7 mouse cellular contexts compared by ENCODE assay signal in genomic region chr11:78179438-78179999, GRCm38 (mm10). TPM values are rescaled to one million over a fixed set of nuclear protein-coding genes. Genes with fewer than 3 reads are reported as not detected.
DNase-seq lines count a peak whose midpoint lies in the region; ATAC-seq and TF ChIP-seq lines count a peak whose summit lies in the region.

No protein-coding gene starts in this region.

- DNase-seq in forebrain, embryonic 10.5 days (ENCODE audit: extremely low spot score, low spot score): no peak
- no peak for DNase-seq in liver, adult 2 months (ENCODE audit: extremely low read depth, low read depth, low spot score)
- no peak for DNase-seq in adrenal gland, adult 8-10 months
- DNase-seq in cerebellum, adult 9-10 months: no peak

- peaks cover 5% of the 10 kb centered on the region; the same call in 1 of the 2 replicates for H3K79me2 ChIP-seq in liver, adult 2 months (ENCODE audit: control insufficient read depth, insufficient read depth, low read length)

- no peak for TF ChIP-seq POLR2A in liver, adult 2 months (IDR thresholded peaks at IDR 0.05; ENCODE audit: extremely low read depth, insufficient read depth, low read length)

- peak overlapping the region; percentile 98 for H3K4me3 ChIP-seq in megakaryocyte, embryonic 14.5 days (replicated peaks)
- H3K4me3 ChIP-seq in forebrain, embryonic 10.5 days: peak overlapping the region; percentile 61
- H3K4me3 ChIP-seq in liver, adult 2 months (ENCODE audit: insufficient read depth, low read depth, low read length): peak overlapping the region; percentile 81

- H3K9me3 ChIP-seq in megakaryocyte, embryonic 14.5 days: no peaks in the 10 kb centered on the region
- no peaks in the 10 kb centered on the region for H3K9me3 ChIP-seq in forebrain, embryonic 10.5 days

- no peaks in the 10 kb centered on the region for H3K27me3 ChIP-seq in megakaryocyte, embryonic 14.5 days (replicated peaks)
- H3K27me3 ChIP-seq in forebrain, embryonic 10.5 days (ENCODE audit: poor library complexity, severe bottlenecking): no peaks in the 10 kb centered on the region
- H3K27me3 ChIP-seq in liver, adult 2 months (ENCODE audit: control insufficient read depth, insufficient read depth, low read length): no peaks in the 10 kb centered on the region

- H3K9ac ChIP-seq in liver, adult 2 months (ENCODE audit: low read depth, low read length): peak overlapping the region; percentile 93; the same call in 1 of the 2 replicates

- peaks cover 33% of the 10 kb centered on the region for H3K36me3 ChIP-seq in megakaryocyte, embryonic 14.5 days (replicated peaks; ENCODE audit: low read length)
- H3K36me3 ChIP-seq in forebrain, embryonic 10.5 days (replicated peaks): peaks cover 38% of the 10 kb centered on the region
- H3K36me3 ChIP-seq in liver, adult 2 months (ENCODE audit: control insufficient read depth, insufficient read depth, low read length): peaks cover 19% of the 10 kb centered on the region

- H3K4me1 ChIP-seq in megakaryocyte, embryonic 14.5 days: peaks cover 67% of the 10 kb centered on the region
- peaks cover 75% of the 10 kb centered on the region for H3K4me1 ChIP-seq in forebrain, embryonic 10.5 days
- H3K4me1 ChIP-seq in liver, adult 2 months (ENCODE audit: control insufficient read depth, insufficient read depth, low read length): peaks cover 9% of the 10 kb centered on the region

- peak overlapping the region; percentile 93; the same call in 1 of the 2 replicates for H3K27ac ChIP-seq in forebrain, embryonic 10.5 days
- H3K27ac ChIP-seq in liver, adult 2 months (replicated peaks; ENCODE audit: insufficient read depth, low read depth, low read length): peak overlapping the region; percentile 93

- no peak for ATAC-seq in megakaryocyte, adult 5-6 weeks (ENCODE audit: poor library complexity, severe bottlenecking)
- no peak for ATAC-seq in granulocyte monocyte progenitor cell, adult 5-6 weeks (replicated peaks; ENCODE audit: poor library complexity, severe bottlenecking)

- TF ChIP-seq CTCF in liver, adult 2 months (IDR thresholded peaks at IDR 0.05; ENCODE audit: low read depth, low read length): no peak

- WGBS in forebrain, embryonic 10.5 days: 39% methylated on average over 8 of the region's 8 CpGs
- WGBS in liver, adult 2 months: 32% methylated on average over 8 of the region's 8 CpGs

RNA-seq across cellular contexts. Expression of gene Tlcd1, which starts 3.0 kb away (rescaled TPM):
- 35.9 and 67.9 TPM in 2 replicates for polyA plus RNA-seq in megakaryocyte, embryonic 14.5 days (2012; ENCODE audit: insufficient read depth, low replicate concordance)
- 0.76 and 2.8 TPM in 2 replicates for total RNA-seq in megakaryocyte, adult 5-6 weeks (2015)
- total RNA-seq in megakaryocyte, adult 5-6 weeks (2017): 1.0 and 1.3 TPM in 2 replicates
- polyA plus RNA-seq in forebrain, embryonic 10.5 days (2016; fragmentation: Nextera tagmentation; extraction: Ambion mirVana): 10.0 and 11.3 TPM in 2 replicates
- total RNA-seq in liver, adult 2 months (2014; rRNA removed): 44.8 and 50.7 TPM in 2 replicates
- 46.6 and 61.5 TPM in 2 replicates for polyA plus RNA-seq in liver, adult 2 months (2012; rRNA removed)
- 10 to 100 TPM; 54.5 to 65.1 (median 61.2) TPM for total RNA-seq in adrenal gland, adult 8-10 months (2022)
- 1.1 and 3.5 TPM in 2 replicates for total RNA-seq in granulocyte monocyte progenitor cell, adult 5-6 weeks (2014; fragmentation: Nextera tagmentation)
- 2.9 and 4.1 TPM in 2 replicates for total RNA-seq in granulocyte monocyte progenitor cell, adult 5-6 weeks (2017)

RNA-seq across cellular contexts. Expression of gene Nek8, which starts 3.0 kb away (rescaled TPM):
- 1.3 and 2.2 TPM in 2 replicates for polyA plus RNA-seq in megakaryocyte, embryonic 14.5 days (2012; ENCODE audit: insufficient read depth, low replicate concordance)
- 2.4 and 8.6 TPM in 2 replicates for total RNA-seq in megakaryocyte, adult 5-6 weeks (2015)
- 2.1 and 6.9 TPM in 2 replicates for total RNA-seq in megakaryocyte, adult 5-6 weeks (2017)
- polyA plus RNA-seq in forebrain, embryonic 10.5 days (2016; fragmentation: Nextera tagmentation; extraction: Ambion mirVana): 10.6 and 11.7 TPM in 2 replicates
- 4.1 and 5.2 TPM in 2 replicates for total RNA-seq in liver, adult 2 months (2014; rRNA removed)
- 5.2 and 7.2 TPM in 2 replicates for polyA plus RNA-seq in liver, adult 2 months (2012; rRNA removed)
- 10 to 100 TPM; 10.7 to 29.6 (median 21.6) TPM for total RNA-seq in adrenal gland, adult 8-10 months (2022)
- total RNA-seq in granulocyte monocyte progenitor cell, adult 5-6 weeks (2014; fragmentation: Nextera tagmentation): 3.5 and 14.4 TPM in 2 replicates
- 5.8 and 6.1 TPM in 2 replicates for total RNA-seq in granulocyte monocyte progenitor cell, adult 5-6 weeks (2017)

RNA-seq across cellular contexts. Expression of gene Rpl23a, which starts 3.9 kb away (rescaled TPM):
- polyA plus RNA-seq in megakaryocyte, embryonic 14.5 days (2012; ENCODE audit: insufficient read depth, low replicate concordance): 151 and 1,521 TPM in 2 replicates
- total RNA-seq in megakaryocyte, adult 5-6 weeks (2015): 2,467 and 2,664 TPM in 2 replicates
- total RNA-seq in megakaryocyte, adult 5-6 weeks (2017): 2,641 and 2,675 TPM in 2 replicates
- 1,073 and 1,096 TPM in 2 replicates for polyA plus RNA-seq in forebrain, embryonic 10.5 days (2016; fragmentation: Nextera tagmentation; extraction: Ambion mirVana)
- 318 and 352 TPM in 2 replicates for total RNA-seq in liver, adult 2 months (2014; rRNA removed)
- polyA plus RNA-seq in liver, adult 2 months (2012; rRNA removed): 88.5 and 110 TPM in 2 replicates
- total RNA-seq in adrenal gland, adult 8-10 months (2022): 1,000 to 10,000 TPM; 1,361 to 1,741 (median 1,547) TPM
- 5,451 and 5,560 TPM in 2 replicates for total RNA-seq in granulocyte monocyte progenitor cell, adult 5-6 weeks (2014; fragmentation: Nextera tagmentation)
- 3,079 and 3,080 TPM in 2 replicates for total RNA-seq in granulocyte monocyte progenitor cell, adult 5-6 weeks (2017)

RNA-seq across cellular contexts. Expression of gene Rab34, which starts 8.7 kb away (rescaled TPM):
- polyA plus RNA-seq in megakaryocyte, embryonic 14.5 days (2012; ENCODE audit: insufficient read depth, low replicate concordance): 4.5 TPM in 1 of 2 replicates, not detected in the other
- total RNA-seq in megakaryocyte, adult 5-6 weeks (2015): not detected in 2 replicates
- total RNA-seq in megakaryocyte, adult 5-6 weeks (2017): 1.3 TPM in 1 of 2 replicates, not detected in the other
- polyA plus RNA-seq in forebrain, embryonic 10.5 days (2016; fragmentation: Nextera tagmentation; extraction: Ambion mirVana): 70.7 and 73.3 TPM in 2 replicates
- 2.6 and 2.8 TPM in 2 replicates for total RNA-seq in liver, adult 2 months (2014; rRNA removed)
- 5.2 and 5.3 TPM in 2 replicates for polyA plus RNA-seq in liver, adult 2 months (2012; rRNA removed)
- 100 to 1,000 TPM in 2 of 4 experiments, 10 to 100 TPM in 2; 72.8 to 116 (median 98.4) TPM for total RNA-seq in adrenal gland, adult 8-10 months (2022)
- 6.1 and 7.2 TPM in 2 replicates for total RNA-seq in granulocyte monocyte progenitor cell, adult 5-6 weeks (2014; fragmentation: Nextera tagmentation)
- 1.5 and 3.6 TPM in 2 replicates for total RNA-seq in granulocyte monocyte progenitor cell, adult 5-6 weeks (2017)

RNA-seq across cellular contexts. Expression of gene Proca1, which starts 13.7 kb away (rescaled TPM):
- 0.22 TPM in 1 of 2 replicates, not detected in the other for polyA plus RNA-seq in megakaryocyte, embryonic 14.5 days (2012; ENCODE audit: insufficient read depth, low replicate concordance)
- total RNA-seq in megakaryocyte, adult 5-6 weeks (2015): 0.62 and 1.6 TPM in 2 replicates
- total RNA-seq in megakaryocyte, adult 5-6 weeks (2017): 1.1 and 1.3 TPM in 2 replicates
- polyA plus RNA-seq in forebrain, embryonic 10.5 days (2016; fragmentation: Nextera tagmentation; extraction: Ambion mirVana): 0.91 and 1.5 TPM in 2 replicates
- total RNA-seq in liver, adult 2 months (2014; rRNA removed): 0.55 and 0.60 TPM in 2 replicates
- 0.24 and 0.35 TPM in 2 replicates for polyA plus RNA-seq in liver, adult 2 months (2012; rRNA removed)
- total RNA-seq in adrenal gland, adult 8-10 months (2022): 10 to 100 TPM; 10.1 to 12.9 (median 11.9) TPM
- not detected in 2 replicates for total RNA-seq in granulocyte monocyte progenitor cell, adult 5-6 weeks (2014; fragmentation: Nextera tagmentation)
- total RNA-seq in granulocyte monocyte progenitor cell, adult 5-6 weeks (2017): not detected in 2 replicates
